Mouse (Mus musculus) CH12F3 (cell line): Measurements from ENCODE around the gene Lpin1.

Source experiments
- in situ Hi-C: fragments of 300-500 bp; cut with MboI; formaldehyde crosslinking; loops from 2 replicates; pipeline ENCODE4 v1.14.3; 2020; ENCODE audit warnings: low sequenced_read_pairs

Lpin1 gene

GRCm38 (mm10) chr12:16532860-16533230 is 77.9 kb downstream of the Lpin1 start:
- in situ Hi-C loops = loop anchor here (10.0 kb wide), 2 partner anchors 718 to 998 kb away; partner anchors contain the start of gene Trib2

- in situ Hi-C loops = loop anchor here (10.0 kb wide), 2 partner anchors 717 to 997 kb away; partner anchors contain the start of gene Trib2
These were observed 78.6 kb downstream of the Lpin1 start for GRCm38 (mm10) chr12:16531956-16532859.

GRCm38 (mm10) chr12:16528650-16529049 is 82.1 kb downstream of the Lpin1 start:
- in situ Hi-C loops = no loop called here

GRCm38 (mm10) chr12:16527941-16528340 is 82.8 kb downstream of the Lpin1 start:
- in situ Hi-C loops = no loop called here

GRCm38 (mm10) chr12:16526862-16527261 is 83.9 kb downstream of the Lpin1 start:
- in situ Hi-C loops = no loop called here

GRCm38 (mm10) chr12:16526134-16526533 is 84.6 kb downstream of the Lpin1 start:
- in situ Hi-C loops = no loop called here

- in situ Hi-C loops = no loop called here
These were observed 95.6 kb downstream of the Lpin1 start for GRCm38 (mm10) chr12:16515183-16515582.

- in situ Hi-C loops = no loop called here
These were observed 97.8 kb downstream of the Lpin1 start for GRCm38 (mm10) chr12:16512991-16513390.

GRCm38 (mm10) chr12:16509122-16509752 is 101.5 kb downstream of the Lpin1 start:
- in situ Hi-C loops = no loop called here

- in situ Hi-C loops = no loop called here
These were observed 103.7 kb downstream of the Lpin1 start for GRCm38 (mm10) chr12:16506796-16507790.

- in situ Hi-C loops = no loop called here
These were observed 106.5 kb downstream of the Lpin1 start for GRCm38 (mm10) chr12:16504244-16504643.

GRCm38 (mm10) chr12:16497960-16498359 is 112.8 kb downstream of the Lpin1 start:
- in situ Hi-C loops = no loop called here

- in situ Hi-C loops = no loop called here
These were observed 118.1 kb downstream of the Lpin1 start for GRCm38 (mm10) chr12:16492713-16493112.

- in situ Hi-C loops = no loop called here
These were observed 121.9 kb downstream of the Lpin1 start for GRCm38 (mm10) chr12:16488899-16489298.

GRCm38 (mm10) chr12:16487453-16487852 is 123.3 kb downstream of the Lpin1 start:
- in situ Hi-C loops = no loop called here
